Mouse (Mus musculus) liver, embryonic 13.5 days (tissue): ENCODE data around the gene Erp44. TPM values are rescaled to one million over a fixed set of nuclear protein-coding genes. Genes with fewer than 3 reads are reported as not detected.
A peak's percentile ranks its signal among the peaks of the same experiment; 100 is the strongest.

Source experiments
- ATAC-seq: fragments of 200-750 bp; cut with Nextera tagmentation; 2 replicates; pipeline ENCODE4 v1.8.0; 2017; ENCODE audit warnings: low read depth, mild to moderate bottlenecking, moderate number of reproducible peaks, moderate library complexity
- DNase-seq: peaks from one replicate; pipeline ENCODE4 v3.0.0; 2022
- H3K27ac ChIP-seq: fragments of 300-500 bp; sonication (generic); 2 replicates; pipeline ENCODE4 v1.5.1; 2015; ENCODE audit warnings: moderate library complexity, mild to moderate bottlenecking, inconsistent platforms
- H3K27me3 ChIP-seq: fragments of 300-500 bp; sonication (generic); 2 replicates; pipeline ENCODE4 v1.6.1; 2015; ENCODE audit warnings: mild to moderate bottlenecking, inconsistent platforms
- H3K36me3 ChIP-seq: fragments of 300-500 bp; sonication (generic); 2 replicates; pipeline ENCODE4 v1.6.1; 2015; ENCODE audit warnings: mild to moderate bottlenecking, inconsistent platforms
- H3K4me1 ChIP-seq: fragments of 300-500 bp; sonication (generic); replicated peaks from 2 replicates; pipeline ENCODE4 v1.6.1; 2015; ENCODE audit warnings: inconsistent platforms
- H3K4me2 ChIP-seq: fragments of 300-500 bp; sonication (generic); 2 replicates; pipeline ENCODE4 v1.6.1; 2015; ENCODE audit warnings: inconsistent platforms, mild to moderate bottlenecking, moderate library complexity
- H3K4me3 ChIP-seq: fragments of 300-500 bp; sonication (generic); replicated peaks from 2 replicates; pipeline ENCODE4 v1.5.1; 2015; ENCODE audit warnings: mild to moderate bottlenecking, inconsistent platforms
- H3K9ac ChIP-seq: fragments of 300-500 bp; sonication (generic); 2 replicates; pipeline ENCODE4 v1.6.1; 2015; ENCODE audit warnings: mild to moderate bottlenecking, inconsistent platforms
- H3K9me3 ChIP-seq: fragments of 300-500 bp; sonication (generic); replicated peaks from 2 replicates; pipeline ENCODE4 v1.6.1; 2016; ENCODE audit warnings: inconsistent platforms
- WGBS: fragments of 180-500 bp; shearing (Covaris S2); methylation state at CpG from one replicate; pipeline ENCODE4 v1.1.7; 2015; ENCODE audit not compliant: insufficient replicate concordance; 5-methylcytosine and 5-hydroxymethylcytosine counted together
- microRNA counts: library from miRNA; unstranded; fragments of <30 nt; microRNA quantifications from one replicate; lab custom pipeline; 2016
- microRNA-seq: library from miRNA; unstranded; fragments of <30 nt; microRNA quantifications from one replicate; pipeline ENCODE4, GENCODE M21; 2016
- polyA plus RNA-seq: library from polyadenylated mRNA; unstranded; fragments of >200 nt; fragmentation: Nextera tagmentation; extraction: Ambion mirVana; gene quantifications from 2 replicates; pipeline ENCODE4 v1.2.1, GENCODE M21; 2015

The Erp44 gene
- polyA plus RNA-seq, 1 experiment from 2014 or later: 47.2 TPM

- Histone ChIP-seq H3K9ac (no peak overlapping the region; the same call in 1 of the 2 replicates), H3K9me3 (no peaks in the 10 kb centered on the region), H3K4me1 (peaks cover 32% of the 10 kb centered on the region), H3K27me3 (no peaks in the 10 kb centered on the region), H3K4me3 (no peak overlapping the region), H3K36me3 (peaks cover 25% of the 10 kb centered on the region), H3K4me2 (no peak overlapping the region), H3K27ac (0 out of 2 replicates have a peak overlapping the region, but pooled peaks have one; percentile 4)
- ATAC-seq (peak; percentile 70), DNase-seq (peak; percentile 31)
- 31% methylated on average over 4 of the region's 4 CpGs for WGBS
Observed at GRCm38 (mm10) chr4:48160386-48160785, 119.0 kb downstream of the Erp44 start.

GRCm38 (mm10) chr4:48155864-48156263, 123.5 kb downstream of the Erp44 start:
- no peak overlapping the region for H3K4me2 ChIP-seq
- peaks cover 30% of the 10 kb centered on the region for H3K4me1 ChIP-seq
- H3K4me3 ChIP-seq: no peak overlapping the region
- peaks cover 14% of the 10 kb centered on the region for H3K36me3 ChIP-seq
- no peak overlapping the region for H3K27ac ChIP-seq
- peak; percentile 95 for ATAC-seq
- peak; percentile 33 for DNase-seq
- 62% methylated on average over 1 of the region's 1 CpGs for WGBS
- H3K27me3 ChIP-seq: no peaks in the 10 kb centered on the region
- no peaks in the 10 kb centered on the region for H3K9me3 ChIP-seq
- H3K9ac ChIP-seq: no peak overlapping the region

- DNase-seq: no peak
- Histone ChIP-seq H3K27ac (no peak overlapping the region), H3K4me2 (no peak overlapping the region), H3K4me1 (peaks cover 32% of the 10 kb centered on the region), H3K27me3 (no peaks in the 10 kb centered on the region), H3K4me3 (no peak overlapping the region), H3K9ac (no peak overlapping the region), H3K36me3 (0 out of 2 replicates have a peak, but pooled peaks cover 8% of the 10 kb centered on the region), H3K9me3 (no peaks in the 10 kb centered on the region)
- ATAC-seq: no peak
- 78% methylated on average over 5 of the region's 5 CpGs for WGBS
Observed at GRCm38 (mm10) chr4:48153229-48153628, 126.1 kb downstream of the Erp44 start.

- peaks cover 12% of the 10 kb centered on the region; the same call in 1 of the 2 replicates for H3K36me3 ChIP-seq
- H3K4me1 ChIP-seq: peaks cover 22% of the 10 kb centered on the region
- WGBS: 51% methylated on average over 2 of the region's 2 CpGs
- peak; percentile 64; the same call in 1 of the 2 replicates for ATAC-seq
- no peak overlapping the region for H3K27ac ChIP-seq
- no peaks in the 10 kb centered on the region for H3K27me3 ChIP-seq
- H3K9ac ChIP-seq: no peak overlapping the region
- no peak for DNase-seq
- H3K4me3 ChIP-seq: no peak overlapping the region
- no peak overlapping the region for H3K4me2 ChIP-seq
- H3K9me3 ChIP-seq: no peaks in the 10 kb centered on the region
Observed at GRCm38 (mm10) chr4:48149492-48149891, 129.9 kb downstream of the Erp44 start.

MicroRNAs within 50 kb of the gene (microRNA counts, 519-probe panel; counts per million panel counts)
- microRNA mmu-miR-1958 (lab: Ali Mortazavi, UCI): 114 counts per million

Small RNA genes lying within 50 kb of the gene (microRNA-seq; reads per million reads assigned to microRNA genes)
- gene Mir1958: not detected

Other genes starting within 250 kb of the Erp44 start
- gene Nr4a3, start 234.4 kb downstream of the Erp44 start, polyA plus RNA-seq: not detected in 2 replicates
- gene Stx17, start 154.6 kb downstream of the Erp44 start, polyA plus RNA-seq: 22.3 and 23.6 TPM in 2 replicates
- gene Invs, start 202 bp upstream of the Erp44 start, polyA plus RNA-seq: 2.0 and 2.2 TPM in 2 replicates
- 20.3 and 28.7 TPM in 2 replicates for gene Tex10, start 193.9 kb upstream of the Erp44 start, polyA plus RNA-seq